Mouse (Mus musculus) cerebellum, adult 2 months (tissue): ENCODE measurements at regions not wholly inside any gene's neighbourhood (a gene's known extent, or its start where the extent isn't known, plus 50 kb on each side); places are given as distances from the start of the nearest gene placed in this dataset.

Experiments
- DNase-seq, 2 experiments: peaks; one replicate each; pipeline ENCODE4 v3.0.0; 2021
- H3K27ac ChIP-seq: fragments of 200-500 bp; 2 replicates; pipeline ENCODE4 v1.5.1; 2012; ENCODE audit warnings: low read length, control low read depth, inconsistent platforms; ENCODE audit not compliant: insufficient read depth
- H3K27me3 ChIP-seq: fragments of 200-500 bp; 2 replicates; pipeline ENCODE4 v1.6.1; 2012; ENCODE audit warnings: inconsistent platforms, mild to moderate bottlenecking, low read length, moderate library complexity; ENCODE audit not compliant: control insufficient read depth, insufficient read depth
- H3K4me1 ChIP-seq: fragments of 200-500 bp; 2 replicates; pipeline ENCODE4 v1.6.1; 2011; ENCODE audit warnings: low read length; ENCODE audit not compliant: control insufficient read depth, insufficient read depth
- H3K4me3 ChIP-seq: fragments of 200-500 bp; replicated peaks from 2 replicates; pipeline ENCODE3; 2011; ENCODE audit warnings: mild to moderate bottlenecking, low read depth, low read length, control low read depth; ENCODE audit not compliant: insufficient read depth
- CTCF ChIP-seq: fragments of 200-500 bp; IDR thresholded peaks from 2 replicates; pipeline ENCODE4 v1.5.1; 2011; ENCODE audit warnings: low read depth, mild to moderate bottlenecking, control low read depth, low read length, moderate library complexity, borderline replicate concordance; ENCODE audit not compliant: insufficient read depth
- POLR2A ChIP-seq: fragments of 200-500 bp; IDR thresholded peaks from 2 replicates; pipeline ENCODE4 v1.6.1; 2011; ENCODE audit warnings: low read length, control low read depth, borderline replicate concordance; ENCODE audit not compliant: insufficient read depth
- WGBS: fragments of 180-500 bp; shearing (Covaris S2); methylation state at CpG from one replicate; pipeline ENCODE4 v1.1.7; 2018; 5-methylcytosine and 5-hydroxymethylcytosine counted together

DNA sequence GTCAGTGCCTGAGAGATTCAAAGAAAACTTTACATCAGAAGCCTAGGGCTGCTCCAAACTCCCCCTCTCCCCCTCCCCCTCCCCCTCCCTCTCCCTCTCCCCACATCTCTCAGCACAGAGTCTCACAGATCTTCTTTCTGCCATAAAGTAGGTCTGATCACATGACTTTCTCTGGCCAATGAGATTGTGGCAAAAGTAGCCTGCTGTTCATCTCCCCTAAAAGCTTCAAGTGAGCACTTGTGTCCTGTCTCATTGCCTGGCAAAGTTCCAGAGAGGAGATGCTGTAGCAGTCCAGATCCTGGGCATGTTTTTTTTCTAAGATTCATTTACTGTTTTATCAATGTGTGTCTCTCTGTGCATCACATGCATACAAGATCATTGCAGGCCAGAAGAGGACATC lies 234.5 kb upstream of the Mgmt start:
- Histone ChIP-seq H3K4me3 (no peak overlapping the region), H3K27me3 (no peaks in the 10 kb centered on the region), H3K4me1 (no peaks in the 10 kb centered on the region), H3K27ac (no peak overlapping the region)
- DNase-seq = no peak
- no peak for TF ChIP-seq CTCF
- TF ChIP-seq POLR2A = no peak

DNA sequence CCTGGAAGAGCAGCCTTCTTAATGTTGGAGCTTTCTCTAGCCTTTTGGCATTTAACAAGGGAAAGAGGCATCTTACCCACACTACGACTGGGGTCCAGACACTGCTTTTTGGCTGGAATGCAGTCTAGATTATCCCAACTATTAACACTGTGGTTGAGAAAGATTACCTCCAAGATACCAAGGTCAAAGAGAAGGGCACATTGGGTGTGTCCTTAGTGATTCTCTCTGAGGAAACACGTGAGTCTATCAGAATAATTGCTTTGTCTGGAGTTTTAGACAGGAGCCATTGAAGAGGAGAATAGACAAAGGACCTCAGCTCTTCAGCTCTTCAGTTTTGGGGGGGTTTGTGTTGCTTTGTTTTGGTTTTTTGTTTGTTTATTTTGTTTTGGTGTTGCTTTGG lies 234.0 kb upstream of the Mgmt start:
- DNase-seq = no peak
- H3K4me3 ChIP-seq = no peak overlapping the region
- H3K27me3 ChIP-seq = no peaks in the 10 kb centered on the region
- H3K27ac ChIP-seq = no peak overlapping the region
- H3K4me1 ChIP-seq = no peaks in the 10 kb centered on the region
- 85% methylated on average over 2 of the region's 2 CpGs for WGBS
- TF ChIP-seq CTCF (no peak), POLR2A (no peak)

GRCm38 (mm10) chr7:136664424-136665082 lies 229.9 kb upstream of the Mgmt start:
- TF ChIP-seq POLR2A (no peak), CTCF (no peak)
- H3K4me3 ChIP-seq = no peak overlapping the region
- no peaks in the 10 kb centered on the region; the same call in 1 of the 2 replicates for H3K4me1 ChIP-seq
- WGBS = 78% methylated on average over 10 of the region's 10 CpGs
- H3K27me3 ChIP-seq = no peaks in the 10 kb centered on the region; the same call in 1 of the 2 replicates
- H3K27ac ChIP-seq = no peak overlapping the region
- no peak for DNase-seq

DNA sequence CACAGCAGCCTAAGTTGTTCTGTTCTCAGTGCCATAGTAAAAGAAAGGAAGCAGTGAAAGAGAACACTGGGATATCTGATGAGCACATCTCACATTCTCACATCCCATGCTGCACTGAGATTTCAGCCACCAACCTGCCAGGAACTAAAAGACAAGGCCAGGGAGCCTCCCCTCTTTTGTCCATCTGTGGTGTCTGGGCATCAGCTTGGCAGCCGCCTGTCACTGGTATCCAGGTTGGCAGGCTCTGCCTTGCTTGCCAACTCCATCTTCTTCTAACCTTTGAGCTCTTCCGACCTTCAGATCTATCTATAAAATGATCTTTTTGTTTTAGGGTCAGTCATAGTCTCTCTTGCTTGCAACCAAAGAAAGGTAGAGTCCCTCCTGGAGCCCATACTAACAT lies 228.5 kb upstream of the Mgmt start:
- peak in 1 of 2 experiments; percentile 25 for DNase-seq
- Histone ChIP-seq H3K4me1 (no peaks in the 10 kb centered on the region; the same call in 1 of the 2 replicates), H3K27ac (no peak overlapping the region), H3K4me3 (no peak overlapping the region), H3K27me3 (no peaks in the 10 kb centered on the region; the same call in 1 of the 2 replicates)
- WGBS = 22% methylated on average over 2 of the region's 2 CpGs
- TF ChIP-seq CTCF = no peak
- no peak for TF ChIP-seq POLR2A

GRCm38 (mm10) chr7:136666707-136667106 lies 227.7 kb upstream of the Mgmt start:
- DNase-seq = no peak
- TF ChIP-seq CTCF (no peak), POLR2A (no peak)
- no peaks in the 10 kb centered on the region; the same call in 1 of the 2 replicates for H3K4me1 ChIP-seq
- H3K27me3 ChIP-seq = no peaks in the 10 kb centered on the region; the same call in 1 of the 2 replicates
- WGBS = 26% methylated on average over 6 of the region's 6 CpGs
- H3K27ac ChIP-seq = no peak overlapping the region
- no peak overlapping the region for H3K4me3 ChIP-seq

GRCm38 (mm10) chr7:136670675-136671074 lies 223.7 kb upstream of the Mgmt start:
- DNase-seq = no peak
- H3K4me3 ChIP-seq = no peak overlapping the region
- no peaks in the 10 kb centered on the region; the same call in 1 of the 2 replicates for H3K4me1 ChIP-seq
- no peak overlapping the region for H3K27ac ChIP-seq
- WGBS = 61% methylated on average over 7 of the region's 7 CpGs
- H3K27me3 ChIP-seq = no peaks in the 10 kb centered on the region; the same call in 1 of the 2 replicates
- TF ChIP-seq CTCF (no peak), POLR2A (no peak)

DNA sequence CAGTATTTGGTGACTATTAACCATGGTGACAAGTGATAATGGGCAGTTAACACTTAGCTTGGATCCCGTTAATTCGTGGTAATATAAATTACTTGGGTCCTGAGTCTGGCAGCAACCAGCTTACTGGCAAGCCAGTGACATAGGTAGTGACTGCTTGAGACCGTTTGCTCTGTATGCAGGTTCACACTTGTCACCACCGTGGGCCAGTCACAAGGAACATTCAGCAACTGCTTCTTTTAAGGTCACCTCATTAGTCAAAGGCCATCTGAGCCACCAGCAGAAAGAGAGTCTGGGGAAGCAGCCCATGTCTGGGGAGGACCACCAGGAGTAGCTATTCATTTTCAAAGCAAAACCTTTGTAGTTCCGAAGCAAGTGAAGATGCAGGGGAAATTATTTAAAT lies 220.3 kb upstream of the Mgmt start:
- WGBS = 73% methylated on average over 5 of the region's 5 CpGs
- H3K27ac ChIP-seq = no peak overlapping the region
- H3K27me3 ChIP-seq = no peaks in the 10 kb centered on the region; the same call in 1 of the 2 replicates
- DNase-seq = no peak
- no peak overlapping the region for H3K4me3 ChIP-seq
- no peak for TF ChIP-seq CTCF
- TF ChIP-seq POLR2A = no peak
- no peaks in the 10 kb centered on the region for H3K4me1 ChIP-seq

GRCm38 (mm10) chr7:136675041-136675440 lies 219.4 kb upstream of the Mgmt start:
- H3K27ac ChIP-seq = no peak overlapping the region
- no peaks in the 10 kb centered on the region for H3K4me1 ChIP-seq
- WGBS = 64% methylated on average over 5 of the region's 5 CpGs
- H3K4me3 ChIP-seq = no peak overlapping the region
- no peaks in the 10 kb centered on the region; the same call in 1 of the 2 replicates for H3K27me3 ChIP-seq
- no peak for TF ChIP-seq POLR2A
- TF ChIP-seq CTCF = no peak
- no peak for DNase-seq
